Mouse (Mus musculus): ENCODE data around the gene Cstf3. TPM values are rescaled to one million over a fixed set of nuclear protein-coding genes. Genes with fewer than 3 reads are reported as not detected.

The Cstf3 gene
- total RNA-seq, 4 experiments from 2014 or later: 36.0 to 48.4 (median 38.8) TPM

DNA sequence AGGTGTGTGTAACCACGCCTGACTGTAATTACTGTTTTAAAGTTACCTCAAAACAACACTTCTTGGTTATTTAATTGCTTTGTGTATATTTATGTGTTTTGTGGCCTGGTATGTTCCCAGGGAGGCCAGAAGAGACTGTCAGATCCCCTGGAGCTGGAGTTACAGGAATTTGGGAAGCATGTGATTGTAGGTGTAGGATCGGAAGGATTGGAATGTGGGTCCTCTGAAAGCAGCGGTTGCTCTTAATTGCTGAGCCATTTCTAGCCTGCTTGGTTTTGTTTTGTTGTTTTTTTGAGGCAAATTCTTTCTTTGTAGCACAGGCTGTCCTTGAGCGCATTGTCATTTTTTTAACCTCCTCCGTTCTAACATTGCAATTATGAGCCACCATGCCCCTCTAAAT, 14.4 kb downstream of the Cstf3 start:
- no peak for DNase-seq

- DNase-seq: no peak
These were observed 15.2 kb downstream of the Cstf3 start for GRCm38 (mm10) chr2:104605560-104605959.

GRCm38 (mm10) chr2:104614786-104615185, 24.5 kb downstream of the Cstf3 start:
- no peak for DNase-seq

DNA sequence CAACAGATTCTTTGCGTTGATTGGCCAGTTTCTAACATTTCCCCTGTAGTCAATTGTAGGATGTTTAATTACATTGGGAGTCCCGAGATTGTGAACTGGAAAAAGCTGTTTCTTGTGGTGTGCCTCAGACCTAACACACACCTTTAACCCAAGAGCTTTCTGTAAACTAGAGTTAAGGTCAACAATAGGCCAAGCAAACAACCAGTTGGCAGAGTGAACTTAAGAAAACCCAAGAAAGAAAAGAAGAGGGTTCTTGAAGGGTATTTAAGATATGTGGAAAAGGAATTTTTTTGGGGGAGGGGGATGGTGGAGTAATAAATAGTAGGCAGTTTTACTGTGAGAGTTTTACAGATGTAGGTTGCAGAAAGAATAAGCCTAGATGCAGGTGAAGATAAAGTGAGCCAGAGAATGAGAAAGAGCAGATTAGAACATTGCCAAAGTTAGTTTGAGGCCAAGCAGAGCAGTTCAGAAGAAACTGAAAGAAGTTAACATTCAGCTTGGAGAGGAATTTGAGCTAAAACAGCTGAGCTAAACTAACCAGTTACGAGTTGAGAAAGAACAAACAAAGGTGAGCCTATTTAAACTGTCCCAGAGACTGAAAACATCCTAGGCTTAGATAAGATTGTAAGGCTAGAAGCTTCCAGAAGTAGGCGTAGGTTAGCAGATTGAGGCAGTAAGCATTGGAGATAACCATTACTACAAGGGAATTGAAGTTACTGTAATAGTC, 25.8 kb downstream of the Cstf3 start:
- no peak for DNase-seq

- no peak for DNase-seq
These were observed 68.3 kb downstream of the Cstf3 start for GRCm38 (mm10) chr2:104658659-104659058.

GRCm38 (mm10) chr2:104663372-104664100, 73.2 kb downstream of the Cstf3 start:
- no peak for DNase-seq

- no peak for DNase-seq
These were observed 78.9 kb downstream of the Cstf3 start for GRCm38 (mm10) chr2:104669122-104669804.

GRCm38 (mm10) chr2:104671724-104672123, 81.4 kb downstream of the Cstf3 start:
- no peak for DNase-seq

- DNase-seq: no peak
These were observed 87.0 kb downstream of the Cstf3 start for GRCm38 (mm10) chr2:104677326-104677725.

- DNase-seq: no peak
These were observed 94.4 kb downstream of the Cstf3 start for GRCm38 (mm10) chr2:104684771-104685170.

DNA sequence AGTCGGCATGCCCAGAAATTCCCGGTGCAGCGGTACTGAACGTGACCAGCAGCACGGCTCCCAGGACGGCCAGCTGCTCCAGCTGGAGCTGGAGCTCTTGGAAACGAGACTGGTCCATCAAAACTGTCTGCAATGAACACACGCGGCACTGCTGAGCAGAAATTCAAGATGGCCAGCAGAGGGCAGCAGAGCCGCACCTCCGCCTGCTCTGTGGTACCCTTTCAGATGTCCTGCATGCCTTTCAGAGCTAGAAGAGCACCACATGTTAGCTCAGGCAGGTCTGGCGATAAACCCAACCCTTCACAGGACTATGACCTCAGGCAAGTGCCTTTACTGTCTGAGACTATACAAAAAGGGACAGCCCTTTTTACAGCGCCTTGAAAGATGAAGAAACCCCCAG, 95.1 kb downstream of the Cstf3 start:
- peak; percentile 56 for DNase-seq

DNA sequence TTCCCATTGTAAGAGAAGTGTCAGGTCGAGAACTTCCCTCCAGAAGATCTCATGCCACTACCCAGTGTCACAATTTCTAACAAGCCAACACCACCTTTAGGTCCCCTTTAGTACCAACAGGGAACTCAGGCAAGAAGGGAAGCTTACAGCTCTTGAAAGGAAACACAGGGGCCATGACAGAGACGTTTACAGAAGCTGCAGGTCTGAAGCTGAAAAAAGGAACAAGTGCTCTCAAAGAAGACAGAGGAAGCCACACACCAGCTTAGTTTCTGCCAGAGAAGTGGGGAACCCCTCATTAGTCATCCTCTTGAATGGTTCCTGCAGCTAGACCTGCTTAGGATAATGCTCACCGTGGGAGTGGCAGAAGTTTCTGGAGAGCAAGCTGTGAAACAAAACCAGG, 96.9 kb downstream of the Cstf3 start:
- DNase-seq: no peak

GRCm38 (mm10) chr2:104688321-104688720, 98.0 kb downstream of the Cstf3 start:
- DNase-seq: no peak

GRCm38 (mm10) chr2:104688724-104689123, 98.4 kb downstream of the Cstf3 start:
- no peak for DNase-seq

- no peak for DNase-seq
These were observed 100.4 kb downstream of the Cstf3 start for GRCm38 (mm10) chr2:104690720-104691119.

- no peak for DNase-seq
These were observed 102.2 kb downstream of the Cstf3 start for GRCm38 (mm10) chr2:104692551-104692950.

- DNase-seq: no peak
These were observed 109.3 kb downstream of the Cstf3 start for GRCm38 (mm10) chr2:104699659-104700058.

GRCm38 (mm10) chr2:104703158-104703557, 112.8 kb downstream of the Cstf3 start:
- DNase-seq: no peak

- DNase-seq: no peak
These were observed 114.0 kb downstream of the Cstf3 start for GRCm38 (mm10) chr2:104704355-104704754.

- no peak for DNase-seq
These were observed 119.5 kb downstream of the Cstf3 start for GRCm38 (mm10) chr2:104709786-104710337.

DNA sequence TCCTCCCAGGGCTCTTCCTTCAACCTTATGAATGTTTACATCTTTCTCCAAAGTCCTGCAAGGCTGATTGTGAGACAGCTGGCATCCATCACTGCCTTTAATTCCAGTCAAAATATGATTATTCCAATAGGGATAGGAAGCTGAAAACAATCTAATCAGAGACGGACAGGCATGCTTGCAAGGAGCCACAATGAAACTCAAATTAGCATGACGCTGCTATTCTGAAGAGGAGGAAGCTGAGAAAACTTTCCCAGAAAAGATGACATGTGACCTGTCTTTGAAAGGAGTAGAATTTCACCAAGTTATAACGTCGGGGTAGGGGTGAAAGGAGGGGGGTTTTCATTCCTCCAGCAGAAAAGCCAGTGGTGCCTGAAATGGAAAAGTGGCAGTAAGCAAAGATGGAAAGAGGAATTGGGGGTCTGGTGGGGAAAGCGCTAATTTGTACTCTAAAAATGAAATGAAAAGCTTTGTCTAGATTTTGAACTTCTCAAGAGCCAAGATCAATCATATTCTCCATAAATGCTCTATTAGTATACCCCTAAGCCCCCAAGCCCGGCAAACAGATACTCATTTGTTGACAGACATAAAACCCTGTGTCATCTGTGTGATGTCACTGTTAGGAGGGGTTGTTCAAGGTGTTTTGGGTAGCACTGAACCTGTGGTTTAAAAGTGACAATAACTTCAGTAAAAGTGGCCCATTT, 120.5 kb downstream of the Cstf3 start:
- no peak for DNase-seq
